Mouse (Mus musculus) thymus, adult 2 months (tissue): ENCODE results near the gene Auts2.

Source experiments
- CTCF ChIP-seq: fragments of 200-500 bp; IDR thresholded peaks from 2 replicates; pipeline ENCODE4 v1.5.1; 2012; ENCODE audit warnings: mild to moderate bottlenecking, control low read depth, low read length, moderate library complexity, borderline replicate concordance; ENCODE audit not compliant: control insufficient read depth, poor library complexity, insufficient read depth; ENCODE audit errors: extremely low read depth
- POLR2A ChIP-seq: fragments of 200-500 bp; IDR thresholded peaks from 2 replicates; pipeline ENCODE4 v1.6.1; 2012; ENCODE audit warnings: mild to moderate bottlenecking, low read length, control low read depth, moderate library complexity; ENCODE audit not compliant: control insufficient read depth, poor library complexity, insufficient read depth; ENCODE audit errors: extremely low read depth

- TF ChIP-seq POLR2A (no peak), CTCF (no peak)
These were observed 598.4 kb downstream of the Auts2 start for GRCm38 (mm10) chr5:131944761-131945160.
